21 mouse cellular contexts compared by ENCODE assay signal in the genomic region with DNA sequence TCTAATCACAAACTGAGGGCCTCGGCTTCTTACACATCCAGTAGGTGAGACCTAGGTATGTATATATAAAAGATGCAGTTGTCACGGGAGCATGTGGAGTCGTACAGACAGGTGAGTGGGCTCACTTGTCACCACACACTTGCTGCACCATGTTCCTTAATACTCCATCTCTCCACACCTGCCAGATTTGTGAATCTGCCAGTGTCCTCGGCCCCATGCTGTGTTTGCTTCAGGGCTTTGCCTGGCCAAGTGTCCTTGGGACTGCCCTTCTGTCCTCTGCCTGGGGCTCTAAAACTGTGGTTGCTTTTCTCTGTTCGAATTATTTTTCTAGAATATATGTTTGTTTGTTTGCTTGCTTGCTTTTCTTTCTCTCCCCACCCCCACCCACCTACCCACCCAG.
DNase-seq lines count a peak whose midpoint lies in the region; ATAC-seq and TF ChIP-seq lines count a peak whose summit lies in the region.
"Had no signal": no experiment of that assay in that cellular context is flagged by ENCODE, and none has a peak within 500 bp of the region (broad histone marks: within the 10 kb centered on the region; RNA-seq: fewer than 3 reads in every experiment).

No protein-coding gene starts in this region.

- 0 out of 2 replicates have a peak, but pooled peaks have one; percentile 42 for ATAC-seq in cerebellum, adult (ENCODE audit: insufficient number of reproducible peaks, low FRiP score, low TSS enrichment)
- ATAC-seq in liver, postnatal 0 days, result no peak
- ATAC-seq: CD4-positive, CD25-positive, alpha-beta regulatory T cell, adult 4 months; forebrain, embryonic 13.5 days; intestine, embryonic 16.5 days had no signal

- H3K27ac ChIP-seq in liver, postnatal 0 days (ENCODE audit: low read depth), result no peak overlapping the region
- H3K27ac ChIP-seq: embryonic facial prominence, embryonic 10.5 days; heart, adult 2 months; hindbrain, embryonic 15.5 days had no signal

- no peak overlapping the region for H3K4me2 ChIP-seq in liver, postnatal 0 days (ENCODE audit: low read depth, low read length)
- H3K4me2 ChIP-seq: forebrain, embryonic 13.5 days; heart, embryonic 12.5 days; hindbrain, embryonic 15.5 days had no signal

- no peak for TF ChIP-seq CTCF in liver, postnatal 0 days (IDR thresholded peaks at IDR 0.05; ENCODE audit: low read depth)

- H3K9me3 ChIP-seq in liver, postnatal 0 days (ENCODE audit: low read length), result no peaks in the 10 kb centered on the region
- H3K9me3 ChIP-seq: embryonic facial prominence, embryonic 10.5 days; forebrain, embryonic 13.5 days; G1E; heart, embryonic 12.5 days; hindbrain, embryonic 15.5 days had no signal

- H3K4me3 ChIP-seq in liver, postnatal 0 days (ENCODE audit: low read depth, low read length), result no peak overlapping the region
- H3K4me3 ChIP-seq: embryonic facial prominence, embryonic 10.5 days; forebrain, embryonic 13.5 days; heart, adult 2 months; heart, embryonic 12.5 days; hindbrain, embryonic 15.5 days had no signal

- no peak overlapping the region for H3K9ac ChIP-seq in liver, postnatal 0 days (replicated peaks)
- H3K9ac ChIP-seq: forebrain, embryonic 13.5 days; heart, embryonic 12.5 days; hindbrain, embryonic 15.5 days had no signal

- no peak for TF ChIP-seq EP300 in liver, postnatal 0 days (IDR thresholded peaks at IDR 0.05; ENCODE audit: low read depth)

- whole genome bisulfite sequencing in liver, postnatal 0 days (ENCODE audit: insufficient replicate concordance), result 77% methylated on average over 5 of the region's 5 CpGs

- no peaks in the 10 kb centered on the region for H3K36me3 ChIP-seq in liver, postnatal 0 days (replicated peaks; ENCODE audit: insufficient read depth, low read length)
- H3K36me3 ChIP-seq: embryonic facial prominence, embryonic 10.5 days; G1E; heart, embryonic 12.5 days; hindbrain, embryonic 15.5 days had no signal

- DNase-seq in cerebellum, postnatal 4 days (ENCODE audit: low spot score in 2 of 2), result no peak
- DNase-seq in cerebellum, adult 11-12 months, result peak; percentile 50
- peak; percentile 54 for DNase-seq in cerebellum, adult 9-10 months
- DNase-seq in cerebellum, postnatal 25 days, result peak; percentile 54 to 66
- no peak for DNase-seq in testis, postnatal 14 days (ENCODE audit: low spot score)
- no peak for DNase-seq in liver, postnatal 0 days
- DNase-seq in urinary bladder, postnatal 10 days (ENCODE audit: low spot score), result no peak
- DNase-seq: adrenal gland, postnatal 14 days; B cell, adult 2 months; gastrocnemius, postnatal 10 days; heart, adult 2 months; heart, postnatal 36 days; kidney, adult 2 months had no signal

- no peaks in the 10 kb centered on the region for H3K4me1 ChIP-seq in liver, postnatal 0 days (ENCODE audit: insufficient read depth)
- H3K4me1 ChIP-seq: forebrain, embryonic 13.5 days; heart, embryonic 12.5 days; hindbrain, embryonic 15.5 days had no signal

- H3K27me3 ChIP-seq in liver, postnatal 0 days (ENCODE audit: insufficient read depth, low read length), result no peaks in the 10 kb centered on the region
- H3K27me3 ChIP-seq: forebrain, embryonic 13.5 days; heart, embryonic 12.5 days; hindbrain, embryonic 15.5 days had no signal

Comparison
In these comparisons a context has a peak if more than half of its experiments do, and no peak if none do; other contexts are left out.
1. DNase-seq: peak in cerebellum, adult 11-12 months (single experiment), cerebellum, adult 9-10 months (single experiment) and cerebellum, postnatal 25 days (2 of 2); none in cerebellum, postnatal 4 days (0 of 2), testis, postnatal 14 days (single experiment), liver, postnatal 0 days (single experiment) and urinary bladder, postnatal 10 days (single experiment).